Mouse (Mus musculus) CD4-positive, CD25-positive, alpha-beta regulatory T cell, adult 2 months (primary cell): ENCODE measurements around the gene Apela.

ENCODE experiments used
- DNase-seq: peaks from one replicate; pipeline ENCODE4 v3.0.0-alpha.2; 2012; ENCODE audit warnings: low read depth, low spot score

The Apela gene

GRCm38 (mm10) chr8:65037117-65037533 lies at the start of gene Apela:
Apela (minus strand) TSS chr8:65037336.
- no peak for DNase-seq

GRCm38 (mm10) chr8:65085680-65086079 lies 48.5 kb upstream of the Apela start:
- DNase-seq, result no peak

GRCm38 (mm10) chr8:65080731-65081130 lies 43.6 kb upstream of the Apela start:
- no peak for DNase-seq

GRCm38 (mm10) chr8:65074733-65075132 lies 37.6 kb upstream of the Apela start, which contains the start of gene Gm10663:
Gm10663 (plus strand) TSS chr8:65075033.
- no peak for DNase-seq

- DNase-seq, result no peak
These were observed 33.9 kb upstream of the Apela start for GRCm38 (mm10) chr8:65070996-65071395.

- DNase-seq, result no peak
These were observed 31.3 kb upstream of the Apela start for GRCm38 (mm10) chr8:65068473-65068819.

GRCm38 (mm10) chr8:65067694-65068472 lies 30.7 kb upstream of the Apela start:
- no peak for DNase-seq

- no peak for DNase-seq
These were observed 29.9 kb upstream of the Apela start for GRCm38 (mm10) chr8:65067031-65067430.

GRCm38 (mm10) chr8:65065622-65066021 lies 28.5 kb upstream of the Apela start:
- no peak for DNase-seq

GRCm38 (mm10) chr8:65064071-65064470 lies 26.9 kb upstream of the Apela start:
- DNase-seq, result no peak

- DNase-seq, result no peak
These were observed 25.1 kb upstream of the Apela start for GRCm38 (mm10) chr8:65062195-65062594.

- DNase-seq, result no peak
These were observed 19.6 kb upstream of the Apela start for GRCm38 (mm10) chr8:65056722-65057121.

- DNase-seq, result no peak
These were observed 16.8 kb upstream of the Apela start for GRCm38 (mm10) chr8:65053968-65054367.

GRCm38 (mm10) chr8:65053554-65053953 lies 16.4 kb upstream of the Apela start:
- no peak for DNase-seq

GRCm38 (mm10) chr8:65047801-65048200 lies 10.7 kb upstream of the Apela start:
- no peak for DNase-seq

- no peak for DNase-seq
These were observed 10.1 kb upstream of the Apela start for GRCm38 (mm10) chr8:65047193-65047592.

- DNase-seq, result no peak
These were observed 9.4 kb upstream of the Apela start for GRCm38 (mm10) chr8:65046565-65046964.

- no peak for DNase-seq
These were observed 3.0 kb downstream of the Apela start for GRCm38 (mm10) chr8:65034136-65034535.

GRCm38 (mm10) chr8:65033056-65033455 lies 4.1 kb downstream of the Apela start:
- DNase-seq, result no peak

- no peak for DNase-seq
These were observed 5.0 kb downstream of the Apela start for GRCm38 (mm10) chr8:65032107-65032506.

- no peak for DNase-seq
These were observed 6.2 kb downstream of the Apela start for GRCm38 (mm10) chr8:65030735-65031485.

GRCm38 (mm10) chr8:65029776-65030175 lies 7.4 kb downstream of the Apela start:
- no peak for DNase-seq
